Mouse (Mus musculus) ES-E14 (cell line): ENCODE data around the gene Dpf1.

ENCODE experiments used
- CHD2 ChIP-seq: IDR thresholded peaks from 2 replicates; pipeline ENCODE4 v1.6.1; 2014; ENCODE audit warnings: mild to moderate bottlenecking, low read depth, low read length, inconsistent platforms
- HCFC1 ChIP-seq: IDR thresholded peaks from 2 replicates; pipeline ENCODE4 v1.6.1; 2012; ENCODE audit warnings: low read length, inconsistent platforms, borderline replicate concordance; ENCODE audit not compliant: insufficient read depth
- MAFK ChIP-seq: IDR thresholded peaks from 2 replicates; pipeline ENCODE4 v1.6.1; 2014; ENCODE audit warnings: mild to moderate bottlenecking, low read depth, low read length, inconsistent platforms; ENCODE audit not compliant: insufficient read depth
- ZC3H11A ChIP-seq: IDR thresholded peaks from 2 replicates; pipeline ENCODE4 v1.6.1; 2012; ENCODE audit warnings: low read depth, mild to moderate bottlenecking, inconsistent platforms, low read length, borderline replicate concordance
- ZNF384 ChIP-seq: IDR thresholded peaks from 2 replicates; pipeline ENCODE4 v1.6.1; 2012; ENCODE audit warnings: low read depth, low read length, inconsistent platforms

DNA sequence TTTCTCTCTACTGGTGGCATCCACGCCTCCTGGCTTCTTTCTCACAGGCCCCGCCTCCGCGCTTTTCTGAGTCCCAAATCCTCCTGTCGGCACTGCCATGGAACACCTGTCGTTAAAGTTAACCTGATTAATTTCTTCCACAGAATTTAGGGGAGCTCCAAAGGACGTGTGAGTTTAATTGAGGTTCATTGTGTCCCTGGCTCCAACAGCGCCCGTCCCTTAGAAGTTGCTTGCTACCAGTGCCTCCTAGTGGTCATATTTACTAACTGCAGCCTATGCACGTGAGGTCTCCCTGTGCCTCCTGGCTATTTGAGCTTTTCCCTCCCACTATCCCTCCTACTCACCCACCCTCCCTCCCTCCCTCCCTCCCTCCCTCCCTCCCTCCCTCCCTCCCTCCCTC lies 6.8 kb upstream of the Dpf1 start:
- TF ChIP-seq HCFC1 = no peak
- TF ChIP-seq CHD2 = no peak
- TF ChIP-seq ZC3H11A = 0 out of 2 replicates have a peak, but pooled peaks have one; percentile 26
- no peak for TF ChIP-seq ZNF384
- no peak for TF ChIP-seq MAFK
